Mouse (Mus musculus) forebrain, embryonic 10.5 days (tissue): Measurements from ENCODE around the gene Gm17535. TPM values are rescaled to one million over a fixed set of nuclear protein-coding genes. Genes with fewer than 3 reads are reported as not detected.
"Not testable (repeated sequence)": the region's sequence is repeated elsewhere in the genome, so short reads cannot be mapped to it uniquely, and the experiment has no call there.

ENCODE experiments used
- DNase-seq: peaks from one replicate; pipeline ENCODE4 v3.0.0-alpha.2; 2017; ENCODE audit warnings: low spot score; ENCODE audit errors: extremely low spot score
- H3K27ac ChIP-seq: fragments of 300-500 bp; sonication (generic); 2 replicates; pipeline ENCODE4 v1.5.1; 2016; ENCODE audit warnings: mild to moderate bottlenecking
- H3K27me3 ChIP-seq: fragments of 300-500 bp; sonication (generic); 2 replicates; pipeline ENCODE4 v1.6.1; 2016; ENCODE audit warnings: mild to moderate bottlenecking; ENCODE audit not compliant: poor library complexity, severe bottlenecking
- H3K36me3 ChIP-seq: fragments of 300-500 bp; sonication (generic); replicated peaks from 2 replicates; pipeline ENCODE4 v1.6.1; 2016; ENCODE audit warnings: mild to moderate bottlenecking, moderate library complexity
- H3K4me1 ChIP-seq: fragments of 300-500 bp; sonication (generic); 2 replicates; pipeline ENCODE4 v1.6.1; 2016
- H3K4me3 ChIP-seq: fragments of 300-500 bp; sonication (generic); 2 replicates; pipeline ENCODE4 v1.5.1; 2016; ENCODE audit warnings: mild to moderate bottlenecking, moderate library complexity
- H3K9me3 ChIP-seq: fragments of 300-500 bp; sonication (generic); 2 replicates; pipeline ENCODE4 v1.6.1; 2016; ENCODE audit warnings: mild to moderate bottlenecking, moderate library complexity
- WGBS: fragments of 180-500 bp; shearing (Covaris S2); methylation state at CpG from one replicate; pipeline ENCODE4 v1.1.7; 2016; 5-methylcytosine and 5-hydroxymethylcytosine counted together
- polyA plus RNA-seq: library from polyadenylated mRNA; unstranded; fragments of >200 nt; fragmentation: Nextera tagmentation; extraction: Ambion mirVana; gene quantifications from 2 replicates; pipeline ENCODE4 v1.2.1, GENCODE M21; 2016

Gm17535 gene
- polyA plus RNA-seq, 1 experiment from 2014 or later: not detected

- not testable (repeated sequence) for H3K4me3 ChIP-seq, H3K4me1 ChIP-seq, H3K27ac ChIP-seq, H3K27me3 ChIP-seq, DNase-seq, H3K36me3 ChIP-seq, H3K9me3 ChIP-seq
- 71% methylated on average over 2 of the region's 9 CpGs for WGBS
These were observed 17.3 kb upstream of the Gm17535 start, which contains the start of gene Gm10719 for GRCm38 (mm10) chr9:3017108-3017507. TSS of gene Gm10719 (plus strand) at chr9:3017408.

- not testable (repeated sequence) for H3K4me3 ChIP-seq, H3K36me3 ChIP-seq, H3K9me3 ChIP-seq, H3K27ac ChIP-seq, H3K27me3 ChIP-seq, DNase-seq, H3K4me1 ChIP-seq
- WGBS: 61% methylated on average over 9 of the region's 9 CpGs
These were observed 15.5 kb upstream of the Gm17535 start for GRCm38 (mm10) chr9:3018944-3019343.

GRCm38 (mm10) chr9:3019835-3020727, 14.3 kb upstream of the Gm17535 start:
- not testable (repeated sequence) for H3K27ac ChIP-seq, H3K36me3 ChIP-seq, H3K9me3 ChIP-seq, DNase-seq, H3K4me1 ChIP-seq, H3K4me3 ChIP-seq, H3K27me3 ChIP-seq
- 77% methylated on average over 17 of the region's 19 CpGs for WGBS

GRCm38 (mm10) chr9:3022316-3023008, 11.9 kb upstream of the Gm17535 start:
- H3K9me3 ChIP-seq, H3K4me3 ChIP-seq, H3K27ac ChIP-seq, H3K36me3 ChIP-seq, H3K27me3 ChIP-seq, H3K4me1 ChIP-seq: not testable (repeated sequence)
- WGBS: 73% methylated on average over 11 of the region's 13 CpGs
- DNase-seq: peak; percentile 27

- H3K27me3 ChIP-seq, DNase-seq, H3K36me3 ChIP-seq, H3K4me1 ChIP-seq, H3K4me3 ChIP-seq, H3K27ac ChIP-seq, H3K9me3 ChIP-seq: not testable (repeated sequence)
- 72% methylated on average over 12 of the region's 13 CpGs for WGBS
These were observed 11.0 kb upstream of the Gm17535 start, which contains the start of gene Gm10718 for GRCm38 (mm10) chr9:3023312-3023984. TSS of gene Gm10718 (plus strand) at chr9:3023547.

GRCm38 (mm10) chr9:3023985-3024648, 10.3 kb upstream of the Gm17535 start:
- not testable (repeated sequence) for H3K4me1 ChIP-seq

GRCm38 (mm10) chr9:3024912-3025467, 9.4 kb upstream of the Gm17535 start, which contains the start of gene Gm10717:
TSS of gene Gm10717 (plus strand) at chr9:3025417.
- not testable (repeated sequence) for H3K27me3 ChIP-seq, H3K4me3 ChIP-seq, DNase-seq, H3K9me3 ChIP-seq, H3K4me1 ChIP-seq, H3K27ac ChIP-seq, H3K36me3 ChIP-seq
- WGBS: 73% methylated on average over 12 of the region's 12 CpGs

More at GRCm38 (mm10) chr9:3023985-3024648, 10.3 kb upstream of the Gm17535 start:
- not testable (repeated sequence) for H3K4me3 ChIP-seq, H3K9me3 ChIP-seq, DNase-seq, H3K36me3 ChIP-seq, H3K27me3 ChIP-seq, H3K27ac ChIP-seq
- WGBS: 77% methylated on average over 16 of the region's 16 CpGs

GRCm38 (mm10) chr9:3025653-3026052, 8.7 kb upstream of the Gm17535 start:
- 74% methylated on average over 5 of the region's 6 CpGs for WGBS
- not testable (repeated sequence) for H3K4me3 ChIP-seq, H3K4me1 ChIP-seq, H3K9me3 ChIP-seq, DNase-seq, H3K27me3 ChIP-seq, H3K27ac ChIP-seq, H3K36me3 ChIP-seq

GRCm38 (mm10) chr9:3026136-3026535, 8.3 kb upstream of the Gm17535 start:
- H3K4me1 ChIP-seq, H3K27ac ChIP-seq, DNase-seq, H3K36me3 ChIP-seq, H3K27me3 ChIP-seq, H3K9me3 ChIP-seq, H3K4me3 ChIP-seq: not testable (repeated sequence)
- 75% methylated on average over 5 of the region's 5 CpGs for WGBS

GRCm38 (mm10) chr9:3026741-3027140, 7.7 kb upstream of the Gm17535 start:
- WGBS: 67% methylated on average over 9 of the region's 9 CpGs
- DNase-seq, H3K4me3 ChIP-seq, H3K9me3 ChIP-seq, H3K36me3 ChIP-seq, H3K27ac ChIP-seq, H3K4me1 ChIP-seq, H3K27me3 ChIP-seq: not testable (repeated sequence)

- peak; percentile 82 for DNase-seq
- not testable (repeated sequence) for H3K9me3 ChIP-seq, H3K27me3 ChIP-seq, H3K27ac ChIP-seq, H3K36me3 ChIP-seq, H3K4me3 ChIP-seq, H3K4me1 ChIP-seq
- 71% methylated on average over 9 of the region's 9 CpGs for WGBS
These were observed 7.2 kb upstream of the Gm17535 start for GRCm38 (mm10) chr9:3027200-3027599.

GRCm38 (mm10) chr9:3029276-3030000, 5.0 kb upstream of the Gm17535 start:
- 63% methylated on average over 14 of the region's 16 CpGs for WGBS
- H3K9me3 ChIP-seq, DNase-seq, H3K4me1 ChIP-seq, H3K36me3 ChIP-seq, H3K27ac ChIP-seq, H3K4me3 ChIP-seq, H3K27me3 ChIP-seq: not testable (repeated sequence)
